Mouse (Mus musculus): ENCODE data around the gene Gpalpp1. TPM values are rescaled to one million over a fixed set of nuclear protein-coding genes. Genes with fewer than 3 reads are reported as not detected.

Gpalpp1 gene
- total and polyA plus RNA-seq, 3 experiments = 12.9 to 25.2 (median 20.2) TPM

DNA sequence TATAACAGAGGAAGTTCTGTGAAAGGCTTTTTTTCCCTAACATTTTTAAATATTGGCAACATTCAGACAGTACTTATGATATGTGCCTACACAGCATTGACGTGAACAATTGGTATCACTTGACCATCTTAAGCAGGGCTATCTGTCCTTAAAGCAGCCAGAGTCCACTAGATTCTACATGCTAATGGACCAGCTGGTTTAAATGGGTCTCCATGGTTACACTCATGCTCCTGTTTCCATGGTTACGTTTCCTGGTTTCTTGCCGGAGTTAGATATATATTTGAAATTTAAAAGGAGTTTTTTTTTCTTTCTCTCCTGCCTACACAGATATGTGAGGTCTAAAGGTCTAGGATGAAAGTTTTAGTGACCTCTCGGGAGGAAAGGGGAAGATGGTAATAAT is 34.0 kb downstream of the Gpalpp1 start (continued):
- TF ChIP-seq MAFK (IDR thresholded peaks at IDR 0.05; ENCODE audit: insufficient replicate concordance, low read length) = no peak
- TF ChIP-seq RAD21 (IDR thresholded peaks at IDR 0.05; ENCODE audit: low read depth, low read length) = no peak

DNA sequence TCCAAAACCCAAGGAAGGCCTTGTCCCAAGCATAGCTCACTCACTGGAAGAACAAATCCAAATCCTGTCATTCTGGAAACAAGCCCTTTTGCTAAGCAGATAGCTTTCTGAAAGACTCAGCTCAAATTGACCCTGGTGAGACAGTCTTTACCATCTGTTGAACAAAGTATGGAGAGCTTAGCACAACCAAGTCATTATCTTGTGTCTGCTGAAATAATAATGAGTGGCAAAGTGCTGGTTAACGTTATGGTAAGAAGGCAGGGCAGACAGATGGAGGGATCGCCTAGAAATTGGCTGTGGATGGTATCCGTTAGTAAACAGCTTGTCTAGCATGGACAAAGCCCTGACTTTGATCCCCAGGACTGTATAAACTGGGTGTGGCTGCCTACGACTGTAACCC is 34.8 kb downstream of the Gpalpp1 start:
- no peaks in the 10 kb centered on the region for H3K36me3 ChIP-seq (replicated peaks in 1 of 2; ENCODE audit: control insufficient read depth in 1 of 2, insufficient read depth in 1 of 2, low read length in 1 of 2)
- H3K9ac ChIP-seq (ENCODE audit: insufficient read depth, low read depth) = no peak overlapping the region
- no peak overlapping the region for H3K4me2 ChIP-seq (ENCODE audit: insufficient read depth, low read depth, poor library complexity, severe bottlenecking)
- no peak for DNase-seq (ENCODE audit: extremely low read depth)
- no peak overlapping the region for H3K27ac ChIP-seq (ENCODE audit: insufficient read depth, low read depth)
- no peaks in the 10 kb centered on the region for H3K79me2 ChIP-seq (replicated peaks; ENCODE audit: control insufficient read depth, extremely low read depth, insufficient read depth, poor library complexity, severe bottlenecking)
- peaks cover 4 to 6% of the 10 kb centered on the region in 2 experiments; a peak in 2 of 4 replicates for H3K4me1 ChIP-seq (ENCODE audit: control insufficient read depth in 1 of 2, insufficient read depth in 2 of 2)
- no peaks in the 10 kb centered on the region for H3K9me3 ChIP-seq (replicated peaks; ENCODE audit: low read length)
- H3K27me3 ChIP-seq (replicated peaks) = no peaks in the 10 kb centered on the region
- no peak for TF ChIP-seq CTCF (conservative IDR thresholded peaks at IDR 0.05 in 1 of 2, IDR thresholded peaks at IDR 0.05 in 1 of 2; ENCODE audit: low read depth in 2 of 2, low read length in 2 of 2)
- no peak for TF ChIP-seq ELF1 (IDR thresholded peaks at IDR 0.05; ENCODE audit: low read depth, low read length)
- TF ChIP-seq NRF1 (IDR thresholded peaks at IDR 0.05; ENCODE audit: low read depth, low read length) = no peak
- no peak for TF ChIP-seq TCF12 (IDR thresholded peaks at IDR 0.05; ENCODE audit: low read depth, low read length)
- in situ Hi-C loops (cut with MboI; ENCODE audit: low pct_ligation_motif_present, low pct_unique_long_range_greater_than_20kb, low sequenced_read_pairs) (no loop called here), dilution Hi-C loops (cut with MboI; ENCODE audit: extremely low pct_ligation_motif_present, extremely low pct_unique_long_range_greater_than_20kb, low sequenced_read_pairs) (no loop called here)
- H3K4me3 ChIP-seq (replicated peaks in 1 of 3; ENCODE audit: low read depth in 2 of 3, low read length in 2 of 3, poor library complexity in 1 of 3) = no peak overlapping the region

DNA sequence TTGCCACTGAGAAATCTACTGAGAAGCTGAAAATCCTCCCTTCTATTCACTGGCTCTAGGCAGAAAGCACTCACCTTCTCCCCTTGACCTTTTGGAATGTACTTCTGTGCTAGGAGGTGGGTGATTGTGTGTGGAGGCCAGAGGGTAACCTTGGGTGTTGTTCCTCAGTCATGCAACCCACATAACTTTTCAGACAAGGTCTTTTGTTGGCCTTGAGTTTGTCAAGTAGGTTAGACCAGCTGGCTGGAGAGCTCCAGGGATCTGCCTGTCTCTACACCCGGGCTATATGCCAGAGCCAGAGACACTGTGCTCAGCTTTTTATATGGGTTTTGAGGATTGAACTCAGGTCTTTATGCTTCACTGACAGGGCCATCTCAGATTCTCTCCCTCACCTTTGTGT is 36.4 kb downstream of the Gpalpp1 start:
- dilution Hi-C loops (cut with MboI; ENCODE audit: extremely low pct_ligation_motif_present, extremely low pct_unique_long_range_greater_than_20kb, low sequenced_read_pairs) = no loop called here

DNA sequence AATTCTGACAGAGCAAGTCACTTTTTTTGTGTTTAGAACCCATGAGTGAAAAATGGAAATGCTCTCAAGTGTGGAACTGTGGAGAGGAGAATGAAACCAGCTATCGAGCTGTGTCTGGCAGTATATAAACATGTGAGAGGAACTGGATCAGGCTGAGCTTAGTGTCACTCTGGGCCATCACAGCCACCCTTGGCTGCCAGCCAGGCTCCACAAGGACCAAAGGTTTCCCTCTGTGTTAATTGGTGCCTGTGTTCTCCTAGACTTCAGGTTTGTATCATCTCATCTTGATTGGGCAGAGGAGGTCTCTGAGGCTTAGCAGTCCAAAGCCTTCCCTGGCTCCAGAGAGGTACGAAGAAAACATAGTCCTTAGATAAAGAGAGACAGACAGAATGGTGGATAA is 37.9 kb downstream of the Gpalpp1 start:
- DNase-seq (ENCODE audit: extremely low read depth) = no peak
- H3K9ac ChIP-seq (ENCODE audit: insufficient read depth, low read depth) = no peak overlapping the region
- no peak overlapping the region for H3K27ac ChIP-seq (ENCODE audit: insufficient read depth, low read depth)
- no peaks in the 10 kb centered on the region for H3K79me2 ChIP-seq (replicated peaks; ENCODE audit: control insufficient read depth, extremely low read depth, insufficient read depth, poor library complexity, severe bottlenecking)
- no peaks in the 10 kb centered on the region for H3K36me3 ChIP-seq (replicated peaks in 1 of 2; ENCODE audit: control insufficient read depth in 1 of 2, insufficient read depth in 1 of 2, low read length in 1 of 2)
- no peak overlapping the region for H3K4me2 ChIP-seq (ENCODE audit: insufficient read depth, low read depth, poor library complexity, severe bottlenecking)
- dilution Hi-C loops (cut with MboI; ENCODE audit: extremely low pct_ligation_motif_present, extremely low pct_unique_long_range_greater_than_20kb, low sequenced_read_pairs) = no loop called here
- in situ Hi-C loops (cut with MboI; ENCODE audit: low pct_ligation_motif_present, low pct_unique_long_range_greater_than_20kb, low sequenced_read_pairs) = no loop called here
- no peaks in the 10 kb centered on the region for H3K27me3 ChIP-seq (replicated peaks)
- peaks cover 2 to 6% of the 10 kb centered on the region in 2 experiments; a peak in 2 of 4 replicates for H3K4me1 ChIP-seq (ENCODE audit: control insufficient read depth in 1 of 2, insufficient read depth in 2 of 2)
- TF ChIP-seq ELF1 (IDR thresholded peaks at IDR 0.05; ENCODE audit: low read depth, low read length) (no peak), MEF2A (IDR thresholded peaks at IDR 0.05; ENCODE audit: borderline replicate concordance, low read depth, low read length) (no peak), MAX (IDR thresholded peaks at IDR 0.05; ENCODE audit: low read length) (no peak), POLR2AphosphoS2 (IDR thresholded peaks at IDR 0.05; ENCODE audit: low read depth, low read length) (no peak), MAZ (IDR thresholded peaks at IDR 0.05; ENCODE audit: low read depth, low read length) (no peak), NRF1 (IDR thresholded peaks at IDR 0.05; ENCODE audit: low read depth, low read length) (no peak), CHD2 (IDR thresholded peaks at IDR 0.05; ENCODE audit: low read length) (no peak), ZKSCAN1 (IDR thresholded peaks at IDR 0.05; ENCODE audit: borderline replicate concordance, low read depth, low read length) (no peak), MAFK (IDR thresholded peaks at IDR 0.05; ENCODE audit: insufficient replicate concordance, low read length) (no peak)
- no peak overlapping the region for H3K4me3 ChIP-seq (replicated peaks in 1 of 3; ENCODE audit: low read depth in 2 of 3, low read length in 2 of 3, poor library complexity in 1 of 3)
- no peaks in the 10 kb centered on the region for H3K9me3 ChIP-seq (replicated peaks; ENCODE audit: low read length)

More for the DNA sequence above, 36.4 kb downstream of the Gpalpp1 start:
- peaks cover 4 to 6% of the 10 kb centered on the region in 2 experiments; a peak in 2 of 4 replicates for H3K4me1 ChIP-seq (ENCODE audit: control insufficient read depth in 1 of 2, insufficient read depth in 2 of 2)
- no peak overlapping the region for H3K4me3 ChIP-seq (replicated peaks in 1 of 3; ENCODE audit: low read depth in 2 of 3, low read length in 2 of 3, poor library complexity in 1 of 3)
- H3K9ac ChIP-seq (ENCODE audit: insufficient read depth, low read depth) = no peak overlapping the region
- no peaks in the 10 kb centered on the region for H3K79me2 ChIP-seq (replicated peaks; ENCODE audit: control insufficient read depth, extremely low read depth, insufficient read depth, poor library complexity, severe bottlenecking)
- no peaks in the 10 kb centered on the region for H3K9me3 ChIP-seq (replicated peaks; ENCODE audit: low read length)
- H3K4me2 ChIP-seq (ENCODE audit: insufficient read depth, low read depth, poor library complexity, severe bottlenecking) = no peak overlapping the region
- TF ChIP-seq TBP (conservative IDR thresholded peaks at IDR 0.05; ENCODE audit: low read depth, low read length) (no peak), E2F4 (IDR thresholded peaks at IDR 0.05; ENCODE audit: insufficient replicate concordance, low read depth, low read length) (no peak), ZKSCAN1 (IDR thresholded peaks at IDR 0.05; ENCODE audit: borderline replicate concordance, low read depth, low read length) (no peak), MAZ (IDR thresholded peaks at IDR 0.05; ENCODE audit: low read depth, low read length) (no peak), MAX (IDR thresholded peaks at IDR 0.05; ENCODE audit: low read length) (no peak), MEF2A (IDR thresholded peaks at IDR 0.05; ENCODE audit: borderline replicate concordance, low read depth, low read length) (no peak), EP300 (IDR thresholded peaks at IDR 0.05; ENCODE audit: low read length) (no peak), IRF4 (IDR thresholded peaks at IDR 0.05; ENCODE audit: low read depth, low read length) (no peak), MAFK (IDR thresholded peaks at IDR 0.05; ENCODE audit: insufficient replicate concordance, low read length) (no peak), RAD21 (IDR thresholded peaks at IDR 0.05; ENCODE audit: low read depth, low read length) (no peak), MYC (IDR thresholded peaks at IDR 0.05; ENCODE audit: low read depth, low read length) (no peak), ETS1 (conservative IDR thresholded peaks at IDR 0.05; ENCODE audit: low read depth, low read length) (no peak), USF1 (IDR thresholded peaks at IDR 0.05; ENCODE audit: low read depth, low read length) (no peak), NRF1 (IDR thresholded peaks at IDR 0.05; ENCODE audit: low read depth, low read length) (no peak)
- no peaks in the 10 kb centered on the region for H3K36me3 ChIP-seq (replicated peaks in 1 of 2; ENCODE audit: control insufficient read depth in 1 of 2, insufficient read depth in 1 of 2, low read length in 1 of 2)
- DNase-seq (ENCODE audit: extremely low read depth) = no peak
- in situ Hi-C loops (cut with MboI; ENCODE audit: low pct_ligation_motif_present, low pct_unique_long_range_greater_than_20kb, low sequenced_read_pairs) = no loop called here
- no peak overlapping the region for H3K27ac ChIP-seq (ENCODE audit: insufficient read depth, low read depth)
- no peaks in the 10 kb centered on the region for H3K27me3 ChIP-seq (replicated peaks)
